Mouse (Mus musculus): Measurements from ENCODE around the gene Galnt6. TPM values are rescaled to one million over a fixed set of nuclear protein-coding genes. Genes with fewer than 3 reads are reported as not detected.

Gene Galnt6
- polyA plus RNA-seq, 1 experiment from 2014 or later: 0.14 TPM

DNA sequence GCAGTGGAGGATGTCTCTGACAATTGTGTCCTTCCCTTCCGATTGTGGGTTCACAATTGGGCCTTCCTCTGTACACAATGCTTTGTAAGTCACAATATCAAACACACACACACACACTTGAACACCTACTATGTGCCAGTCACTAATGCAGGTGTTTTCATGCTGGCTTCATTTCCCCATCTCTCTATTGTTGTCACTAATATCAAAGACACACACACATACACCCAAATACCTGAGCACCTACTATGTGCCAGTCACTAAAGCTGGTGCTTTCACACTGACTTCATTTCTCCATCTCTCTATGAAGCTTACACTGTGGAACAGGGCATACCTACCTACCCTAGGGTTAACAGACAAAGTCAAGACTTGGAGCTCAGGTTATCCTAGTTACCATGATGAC is 23.8 kb downstream of the Galnt6 start:
- no peak for DNase-seq
- H3K9ac ChIP-seq (replicated peaks; ENCODE audit: low read length): no peak overlapping the region
- ATAC-seq (ENCODE audit: low FRiP score, low TSS enrichment): no peak
- whole genome bisulfite sequencing: 80% methylated on average over 1 of the region's 1 CpGs
- H3K27me3 ChIP-seq (ENCODE audit: control insufficient read depth, insufficient read depth, low read length): no peaks in the 10 kb centered on the region
- no peaks in the 10 kb centered on the region for H3K9me3 ChIP-seq (ENCODE audit: control insufficient read depth, low read length)
- H3K27ac ChIP-seq (replicated peaks; ENCODE audit: low read depth, low read length): no peak overlapping the region
- no peaks in the 10 kb centered on the region for H3K4me1 ChIP-seq (ENCODE audit: control insufficient read depth, insufficient read depth, low read length)
- H3K4me3 ChIP-seq (replicated peaks; ENCODE audit: low read depth, low read length): no peak overlapping the region
- no peaks in the 10 kb centered on the region for H3K36me3 ChIP-seq (ENCODE audit: control insufficient read depth, insufficient read depth, low read length)
- no peak overlapping the region for H3K4me2 ChIP-seq (ENCODE audit: low read length)

GRCm38 (mm10) chr15:100703913-100704312 is 25.3 kb downstream of the Galnt6 start:
- peak overlapping the region; percentile 32; the same call in 1 of the 2 replicates for H3K4me2 ChIP-seq (ENCODE audit: low read length)
- DNase-seq (peak; percentile 18), ATAC-seq (ENCODE audit: low FRiP score, low TSS enrichment) (no peak)
- no peak overlapping the region for H3K27ac ChIP-seq (replicated peaks; ENCODE audit: low read depth, low read length)
- 9% methylated on average over 17 of the region's 17 CpGs for WGBS
- H3K4me3 ChIP-seq (replicated peaks; ENCODE audit: low read depth, low read length): no peak overlapping the region
- no peaks in the 10 kb centered on the region for H3K27me3 ChIP-seq (ENCODE audit: control insufficient read depth, insufficient read depth, low read length)
- no peaks in the 10 kb centered on the region for H3K9me3 ChIP-seq (ENCODE audit: control insufficient read depth, low read length)
- no peaks in the 10 kb centered on the region for H3K36me3 ChIP-seq (ENCODE audit: control insufficient read depth, insufficient read depth, low read length)
- no peaks in the 10 kb centered on the region for H3K4me1 ChIP-seq (ENCODE audit: control insufficient read depth, insufficient read depth, low read length)
- H3K9ac ChIP-seq (replicated peaks; ENCODE audit: low read length): no peak overlapping the region; the same call in 1 of the 2 replicates

- DNase-seq (no peak), ATAC-seq (ENCODE audit: low FRiP score, low TSS enrichment) (no peak)
- WGBS: 77% methylated on average over 6 of the region's 6 CpGs
- Histone ChIP-seq H3K4me3 (replicated peaks; ENCODE audit: low read depth, low read length) (no peak overlapping the region), H3K27ac (replicated peaks; ENCODE audit: low read depth, low read length) (no peak overlapping the region), H3K27me3 (ENCODE audit: control insufficient read depth, insufficient read depth, low read length) (no peaks in the 10 kb centered on the region), H3K4me1 (ENCODE audit: control insufficient read depth, insufficient read depth, low read length) (no peaks in the 10 kb centered on the region), H3K9me3 (ENCODE audit: control insufficient read depth, low read length) (no peaks in the 10 kb centered on the region), H3K4me2 (ENCODE audit: low read length) (no peak overlapping the region), H3K36me3 (ENCODE audit: control insufficient read depth, insufficient read depth, low read length) (no peaks in the 10 kb centered on the region), H3K9ac (replicated peaks; ENCODE audit: low read length) (no peak overlapping the region)
These were observed 27.3 kb downstream of the Galnt6 start for GRCm38 (mm10) chr15:100701856-100702255.

DNA sequence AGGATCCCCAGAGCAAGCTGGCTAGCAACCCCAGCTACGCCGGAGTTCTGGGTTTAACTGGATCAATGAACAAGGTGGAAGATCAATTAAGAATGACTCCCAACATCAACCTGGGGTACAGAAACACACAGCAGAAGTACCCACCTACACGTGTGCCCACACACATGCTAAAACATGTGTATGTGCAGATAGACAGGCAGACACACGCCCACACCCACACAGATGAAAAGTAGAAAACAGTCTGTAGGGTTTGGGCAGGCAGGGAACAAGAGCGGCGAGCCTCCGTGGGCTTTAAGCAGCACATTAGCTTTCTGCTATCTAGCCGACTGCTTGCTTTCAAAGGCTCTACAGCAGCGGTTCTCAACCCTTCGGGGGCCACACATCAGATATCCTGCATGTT is 28.1 kb downstream of the Galnt6 start:
- 66% methylated on average over 10 of the region's 10 CpGs for WGBS
- DNase-seq: no peak
- H3K4me2 ChIP-seq (ENCODE audit: low read length): no peak overlapping the region

GRCm38 (mm10) chr15:100700424-100700823 is 28.8 kb downstream of the Galnt6 start:
- DNase-seq (no peak), ATAC-seq (ENCODE audit: low FRiP score, low TSS enrichment) (no peak)
- no peak overlapping the region for H3K27ac ChIP-seq (replicated peaks; ENCODE audit: low read depth, low read length)
- H3K4me2 ChIP-seq (ENCODE audit: low read length): no peak overlapping the region
- no peak overlapping the region for H3K9ac ChIP-seq (replicated peaks; ENCODE audit: low read length)
- H3K4me1 ChIP-seq (ENCODE audit: control insufficient read depth, insufficient read depth, low read length): no peaks in the 10 kb centered on the region
- H3K4me3 ChIP-seq (replicated peaks; ENCODE audit: low read depth, low read length): no peak overlapping the region
- 86% methylated on average over 5 of the region's 5 CpGs for whole genome bisulfite sequencing
- H3K27me3 ChIP-seq (ENCODE audit: control insufficient read depth, insufficient read depth, low read length): no peaks in the 10 kb centered on the region
- H3K9me3 ChIP-seq (ENCODE audit: control insufficient read depth, low read length): no peaks in the 10 kb centered on the region
- no peaks in the 10 kb centered on the region for H3K36me3 ChIP-seq (ENCODE audit: control insufficient read depth, insufficient read depth, low read length)

More for the DNA sequence above, 28.1 kb downstream of the Galnt6 start:
- Histone ChIP-seq H3K9ac (replicated peaks; ENCODE audit: low read length) (no peak overlapping the region), H3K27me3 (ENCODE audit: control insufficient read depth, insufficient read depth, low read length) (no peaks in the 10 kb centered on the region), H3K4me3 (replicated peaks; ENCODE audit: low read depth, low read length) (no peak overlapping the region), H3K9me3 (ENCODE audit: control insufficient read depth, low read length) (no peaks in the 10 kb centered on the region), H3K36me3 (ENCODE audit: control insufficient read depth, insufficient read depth, low read length) (no peaks in the 10 kb centered on the region), H3K4me1 (ENCODE audit: control insufficient read depth, insufficient read depth, low read length) (no peaks in the 10 kb centered on the region), H3K27ac (replicated peaks; ENCODE audit: low read depth, low read length) (no peak overlapping the region)
- ATAC-seq (ENCODE audit: low FRiP score, low TSS enrichment): no peak

DNA sequence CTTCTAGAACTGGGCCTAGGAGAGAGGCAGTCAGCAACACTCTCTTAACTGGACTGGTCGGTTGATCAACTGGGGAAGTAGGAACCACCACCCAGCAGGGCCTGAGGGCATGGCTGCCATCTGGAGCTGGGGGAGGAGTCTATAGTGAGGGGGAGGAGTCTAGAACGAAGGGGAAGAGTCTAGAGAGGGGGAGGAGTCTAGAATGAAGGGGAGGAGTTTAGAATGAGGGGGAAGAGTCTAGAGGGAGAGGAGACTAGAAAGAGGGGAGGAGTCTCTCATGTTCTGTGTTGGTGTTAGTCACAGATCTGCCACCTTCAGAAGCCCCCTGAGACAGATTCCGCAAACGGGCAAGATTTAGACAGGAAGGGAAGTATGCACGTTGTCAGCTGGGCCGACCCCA is 29.8 kb downstream of the Galnt6 start:
- no peak for DNase-seq
- H3K9me3 ChIP-seq (ENCODE audit: control insufficient read depth, low read length): no peaks in the 10 kb centered on the region

GRCm38 (mm10) chr15:100698078-100698477 is 31.1 kb downstream of the Galnt6 start:
- WGBS: 80% methylated on average over 10 of the region's 10 CpGs
- Histone ChIP-seq H3K27ac (replicated peaks; ENCODE audit: low read depth, low read length) (no peak overlapping the region), H3K4me1 (ENCODE audit: control insufficient read depth, insufficient read depth, low read length) (no peaks in the 10 kb centered on the region), H3K27me3 (ENCODE audit: control insufficient read depth, insufficient read depth, low read length) (no peaks in the 10 kb centered on the region), H3K9me3 (ENCODE audit: control insufficient read depth, low read length) (no peaks in the 10 kb centered on the region), H3K4me2 (ENCODE audit: low read length) (no peak overlapping the region), H3K36me3 (ENCODE audit: control insufficient read depth, insufficient read depth, low read length) (no peaks in the 10 kb centered on the region), H3K9ac (replicated peaks; ENCODE audit: low read length) (no peak overlapping the region), H3K4me3 (replicated peaks; ENCODE audit: low read depth, low read length) (no peak overlapping the region)
- no peak for DNase-seq
- ATAC-seq (ENCODE audit: low FRiP score, low TSS enrichment): no peak

More for the DNA sequence above, 29.8 kb downstream of the Galnt6 start:
- H3K27me3 ChIP-seq (ENCODE audit: control insufficient read depth, insufficient read depth, low read length): no peaks in the 10 kb centered on the region
- ATAC-seq (ENCODE audit: low FRiP score, low TSS enrichment): no peak
- H3K36me3 ChIP-seq (ENCODE audit: control insufficient read depth, insufficient read depth, low read length): no peaks in the 10 kb centered on the region
- WGBS: 78% methylated on average over 6 of the region's 6 CpGs
- no peaks in the 10 kb centered on the region for H3K4me1 ChIP-seq (ENCODE audit: control insufficient read depth, insufficient read depth, low read length)
- no peak overlapping the region for H3K9ac ChIP-seq (replicated peaks; ENCODE audit: low read length)
- H3K4me2 ChIP-seq (ENCODE audit: low read length): no peak overlapping the region
- H3K4me3 ChIP-seq (replicated peaks; ENCODE audit: low read depth, low read length): no peak overlapping the region
- no peak overlapping the region for H3K27ac ChIP-seq (replicated peaks; ENCODE audit: low read depth, low read length)

GRCm38 (mm10) chr15:100694406-100694805 is 34.8 kb downstream of the Galnt6 start:
- WGBS: 89% methylated on average over 9 of the region's 9 CpGs
- Histone ChIP-seq H3K4me1 (ENCODE audit: control insufficient read depth, insufficient read depth, low read length) (no peaks in the 10 kb centered on the region), H3K9ac (replicated peaks; ENCODE audit: low read length) (no peak overlapping the region), H3K4me3 (replicated peaks; ENCODE audit: low read depth, low read length) (no peak overlapping the region), H3K27ac (replicated peaks; ENCODE audit: low read depth, low read length) (no peak overlapping the region), H3K36me3 (ENCODE audit: control insufficient read depth, insufficient read depth, low read length) (no peaks in the 10 kb centered on the region), H3K27me3 (ENCODE audit: control insufficient read depth, insufficient read depth, low read length) (no peaks in the 10 kb centered on the region), H3K9me3 (ENCODE audit: control insufficient read depth, low read length) (peaks cover 7% of the 10 kb centered on the region), H3K4me2 (ENCODE audit: low read length) (no peak overlapping the region)
- no peak for ATAC-seq (ENCODE audit: low FRiP score, low TSS enrichment)
- DNase-seq: no peak

- H3K4me3 ChIP-seq (replicated peaks; ENCODE audit: low read depth, low read length): no peak overlapping the region
- H3K27ac ChIP-seq (replicated peaks; ENCODE audit: low read depth, low read length): no peak overlapping the region
- H3K9ac ChIP-seq (replicated peaks; ENCODE audit: low read length): no peak overlapping the region
- H3K9me3 ChIP-seq (ENCODE audit: control insufficient read depth, low read length): peaks cover 7% of the 10 kb centered on the region
- H3K36me3 ChIP-seq (ENCODE audit: control insufficient read depth, insufficient read depth, low read length): no peaks in the 10 kb centered on the region
- no peaks in the 10 kb centered on the region for H3K4me1 ChIP-seq (ENCODE audit: control insufficient read depth, insufficient read depth, low read length)
- no peaks in the 10 kb centered on the region for H3K27me3 ChIP-seq (ENCODE audit: control insufficient read depth, insufficient read depth, low read length)
- no peak overlapping the region for H3K4me2 ChIP-seq (ENCODE audit: low read length)
- ATAC-seq (ENCODE audit: low FRiP score, low TSS enrichment) (no peak), DNase-seq (no peak)
- 83% methylated on average over 3 of the region's 3 CpGs for WGBS
These were observed 37.2 kb downstream of the Galnt6 start for GRCm38 (mm10) chr15:100691990-100692389.

Measured in midbrain, embryonic 14.5 days (tissue).